ENCODE assay signal across 18 mouse cellular contexts in genomic region chr2:165948007-165948406, GRCm38 (mm10). TPM values are rescaled to one million over a fixed set of nuclear protein-coding genes. Genes with fewer than 3 reads are reported as not detected.
DNase-seq lines count a peak whose midpoint lies in the region; ATAC-seq lines count a peak whose summit lies in the region.
"Had no signal": no experiment of that assay in that cellular context is flagged by ENCODE, and none has a peak within 500 bp of the region (broad histone marks: within the 10 kb centered on the region; RNA-seq: fewer than 3 reads in every experiment).

No protein-coding gene starts in this region.

- no peak for DNase-seq in forebrain, embryonic 10.5 days (ENCODE audit: extremely low spot score, low spot score)
- DNase-seq in spleen, postnatal 36 days (ENCODE audit: low spot score in 2 of 2), result peak; percentile 73 to 77
- no peak for DNase-seq in spleen, adult 12 weeks (ENCODE audit: low spot score)
- peak; percentile 72 for DNase-seq in splenic B cell, adult 2 months (ENCODE audit: low read depth, low spot score)
- no peak for DNase-seq in thymus, adult 18-20 months
- DNase-seq in frontal cortex, adult 2 months (ENCODE audit: extremely low spot score in 1 of 2, low spot score in 1 of 2), result no peak
- DNase-seq: cerebellum, adult 2 months; lung, postnatal 14 days; midbrain, embryonic 14.5 days; thymus, adult 2 months had no signal

- no peak overlapping the region for H3K4me2 ChIP-seq in forebrain, embryonic 12.5 days
- H3K4me2 ChIP-seq in liver, embryonic 15.5 days, result no peak overlapping the region
- H3K4me2 ChIP-seq: embryonic facial prominence, embryonic 13.5 days; hindbrain, embryonic 14.5 days; limb, embryonic 15.5 days had no signal

- H3K27me3 ChIP-seq in forebrain, embryonic 10.5 days (ENCODE audit: poor library complexity, severe bottlenecking), result peaks cover 14% of the 10 kb centered on the region
- H3K27me3 ChIP-seq in forebrain, embryonic 12.5 days, result peaks cover 6% of the 10 kb centered on the region; the same call in 1 of the 2 replicates
- no peaks in the 10 kb centered on the region for H3K27me3 ChIP-seq in liver, embryonic 15.5 days
- H3K27me3 ChIP-seq in splenic B cell, adult 2 months (ENCODE audit: control insufficient read depth, insufficient read depth, low read length, poor library complexity, severe bottlenecking), result no peaks in the 10 kb centered on the region
- H3K27me3 ChIP-seq: embryonic facial prominence, embryonic 13.5 days; limb, embryonic 15.5 days; Patski had no signal

- 87% methylated on average over 1 of the region's 1 CpGs for WGBS in forebrain, embryonic 10.5 days
- WGBS in forebrain, embryonic 12.5 days, result 58% methylated on average over 1 of the region's 1 CpGs
- WGBS in liver, embryonic 15.5 days (ENCODE audit: insufficient replicate concordance), result 38% methylated on average over 1 of the region's 1 CpGs

- H3K36me3 ChIP-seq in forebrain, embryonic 10.5 days (replicated peaks), result no peaks in the 10 kb centered on the region
- no peaks in the 10 kb centered on the region for H3K36me3 ChIP-seq in forebrain, embryonic 12.5 days (replicated peaks)
- H3K36me3 ChIP-seq in liver, embryonic 15.5 days (replicated peaks), result no peaks in the 10 kb centered on the region
- no peaks in the 10 kb centered on the region for H3K36me3 ChIP-seq in splenic B cell, adult 2 months (ENCODE audit: control insufficient read depth, insufficient read depth, low read length, poor library complexity, severe bottlenecking)
- H3K36me3 ChIP-seq: embryonic facial prominence, embryonic 13.5 days; limb, embryonic 15.5 days had no signal

- H3K4me1 ChIP-seq in forebrain, embryonic 10.5 days, result peaks cover 21% of the 10 kb centered on the region
- H3K4me1 ChIP-seq in forebrain, embryonic 12.5 days, result peaks cover 7% of the 10 kb centered on the region; the same call in 1 of the 2 replicates
- H3K4me1 ChIP-seq in liver, embryonic 15.5 days (replicated peaks), result peaks cover 55% of the 10 kb centered on the region
- H3K4me1 ChIP-seq: limb, embryonic 15.5 days had no signal

- H3K9me3 ChIP-seq in forebrain, embryonic 10.5 days, result no peaks in the 10 kb centered on the region
- H3K9me3 ChIP-seq in forebrain, embryonic 12.5 days, result no peaks in the 10 kb centered on the region
- no peaks in the 10 kb centered on the region for H3K9me3 ChIP-seq in liver, embryonic 15.5 days (replicated peaks)
- H3K9me3 ChIP-seq: embryonic facial prominence, embryonic 13.5 days; limb, embryonic 15.5 days had no signal

- no peak overlapping the region for H3K9ac ChIP-seq in forebrain, embryonic 12.5 days
- H3K9ac ChIP-seq in liver, embryonic 15.5 days, result no peak overlapping the region
- H3K9ac ChIP-seq: embryonic facial prominence, embryonic 13.5 days; hindbrain, embryonic 14.5 days; limb, embryonic 15.5 days had no signal

- peak overlapping the region; percentile 25; the same call in 1 of the 2 replicates for H3K27ac ChIP-seq in forebrain, embryonic 10.5 days
- no peak overlapping the region for H3K27ac ChIP-seq in forebrain, embryonic 12.5 days
- H3K27ac ChIP-seq in liver, embryonic 15.5 days (replicated peaks), result peak overlapping the region; percentile 51; the same call in 1 of the 2 replicates
- H3K27ac ChIP-seq: embryonic facial prominence, embryonic 13.5 days; hindbrain, embryonic 14.5 days; kidney, postnatal 0 days; limb, embryonic 15.5 days had no signal

- no peak overlapping the region for H3K4me3 ChIP-seq in forebrain, embryonic 10.5 days
- no peak overlapping the region for H3K4me3 ChIP-seq in forebrain, embryonic 12.5 days (replicated peaks)
- H3K4me3 ChIP-seq in liver, embryonic 15.5 days (replicated peaks), result no peak overlapping the region
- H3K4me3 ChIP-seq: embryonic facial prominence, embryonic 13.5 days; limb, embryonic 15.5 days had no signal

- ATAC-seq in forebrain, embryonic 12.5 days (ENCODE audit: low FRiP score), result no peak
- no peak for ATAC-seq in liver, embryonic 15.5 days (ENCODE audit: insufficient read depth)
- ATAC-seq: intestine, postnatal 0 days; Patski had no signal

RNA-seq across cellular contexts. Expression of gene Ncoa3, which starts 44.4 kb away (rescaled TPM):
- polyA plus RNA-seq in forebrain, embryonic 10.5 days (2016; fragmentation: Nextera tagmentation; extraction: Ambion mirVana), result 14.3 and 15.7 TPM in 2 replicates
- polyA plus RNA-seq in forebrain, embryonic 12.5 days (2016; fragmentation: Nextera tagmentation; extraction: Ambion mirVana), result 12.9 and 13.2 TPM in 2 replicates
- polyA plus RNA-seq in liver, embryonic 15.5 days (2015; fragmentation: Nextera tagmentation; extraction: Ambion mirVana), result 3.5 and 3.7 TPM in 2 replicates
- 33.5 and 34.2 TPM in 2 replicates for polyA plus RNA-seq in frontal cortex, adult 2 months (2012; rRNA removed)

RNA-seq across cellular contexts. Expression of gene Zmynd8, which starts 49.2 kb away (rescaled TPM):
- 60.2 and 64.4 TPM in 2 replicates for polyA plus RNA-seq in forebrain, embryonic 10.5 days (2016; fragmentation: Nextera tagmentation; extraction: Ambion mirVana)
- 67.6 and 71.5 TPM in 2 replicates for polyA plus RNA-seq in forebrain, embryonic 12.5 days (2016; fragmentation: Nextera tagmentation; extraction: Ambion mirVana)
- 19.1 and 24.6 TPM in 2 replicates for polyA plus RNA-seq in liver, embryonic 15.5 days (2015; fragmentation: Nextera tagmentation; extraction: Ambion mirVana)
- 79.7 and 86.6 TPM in 2 replicates for polyA plus RNA-seq in frontal cortex, adult 2 months (2012; rRNA removed)

Comparison
In these comparisons a context has a peak if more than half of its experiments do, and no peak if none do; other contexts are left out.
1. DNase-seq: peak in spleen, postnatal 36 days (2 of 2) and splenic B cell, adult 2 months (single experiment); none in forebrain, embryonic 10.5 days (single experiment), spleen, adult 12 weeks (single experiment), thymus, adult 18-20 months (0 of 2) and frontal cortex, adult 2 months (0 of 2).